Mouse (Mus musculus): ENCODE measurements around the gene Ttll2.
"Not testable (repeated sequence)": the region's sequence is repeated elsewhere in the genome, so short reads cannot be mapped to it uniquely, and the experiment has no call there.

Ttll2 gene

DNA sequence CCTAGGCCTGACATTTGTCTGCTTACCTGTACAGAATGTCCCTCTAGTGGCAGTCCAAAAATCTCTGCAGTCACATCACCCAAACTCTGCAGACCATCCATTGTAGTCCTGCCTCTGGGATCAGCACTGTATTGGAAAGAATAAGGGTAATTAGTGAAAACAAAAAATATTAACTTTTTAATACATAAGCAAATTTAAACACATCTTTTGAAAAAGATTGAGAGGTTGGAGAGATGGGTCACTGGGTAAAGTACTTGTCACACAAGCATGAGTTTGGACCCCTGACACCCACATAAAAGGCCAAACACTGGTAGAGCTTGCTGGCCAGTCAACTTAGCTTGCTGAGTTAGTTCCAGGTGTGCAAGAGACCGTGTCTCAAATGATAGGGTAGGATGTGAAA, at the start of gene Ttll2:
Ttll2 (minus strand) TSS at position 101 of the 400 bp plus-strand sequence.
- not testable (repeated sequence) for DNase-seq (ENCODE audit: low spot score)

DNA sequence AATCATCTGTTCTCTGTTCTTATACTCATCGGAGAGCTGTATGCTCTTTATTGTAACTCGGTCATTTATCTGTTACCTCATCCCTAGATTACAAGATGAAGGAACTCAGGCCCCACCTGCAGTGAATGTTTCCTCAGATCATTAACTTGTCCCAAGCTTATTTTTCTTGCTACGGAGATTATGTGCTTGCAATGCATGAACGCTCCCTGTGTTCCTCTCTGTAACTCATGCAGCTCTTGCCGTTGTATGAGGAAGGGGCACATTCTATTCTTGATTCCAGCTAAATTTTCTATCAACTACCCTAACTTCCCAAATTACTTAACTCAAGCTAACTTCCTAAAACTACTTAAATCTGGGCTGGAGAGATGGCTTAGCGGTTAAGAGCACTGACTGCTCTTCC, 47.3 kb upstream of the Ttll2 start:
- not testable (repeated sequence) for DNase-seq (ENCODE audit: low spot score)

DNA sequence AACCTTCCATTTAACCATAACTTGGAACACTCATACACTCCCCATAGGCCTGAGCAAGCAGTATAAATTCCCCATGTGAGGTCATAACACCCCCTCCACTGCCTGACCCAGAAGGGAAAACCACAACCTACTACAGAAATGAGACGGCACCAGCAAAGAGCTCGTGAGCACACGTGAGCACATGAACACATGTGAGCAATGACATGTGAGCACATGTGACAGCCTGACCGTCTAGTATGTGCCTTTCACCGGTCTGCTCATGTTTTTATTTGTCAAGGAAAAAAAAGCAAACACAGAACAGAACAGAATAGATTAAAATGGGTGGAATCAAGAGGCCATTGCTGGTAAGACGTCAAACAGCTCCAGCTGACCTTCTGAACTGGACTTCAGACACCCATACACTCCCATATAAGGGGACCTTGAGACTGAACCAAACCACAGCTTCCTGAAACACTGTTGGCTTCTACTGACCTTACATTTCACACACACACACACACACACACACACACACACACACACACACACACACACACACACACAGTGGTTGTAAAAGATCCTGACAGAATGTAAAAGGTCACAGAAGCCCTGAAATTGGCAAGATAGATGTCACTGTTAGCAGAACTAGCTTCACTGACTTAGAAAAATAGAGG, 45.8 kb upstream of the Ttll2 start:
- not testable (repeated sequence) for DNase-seq (ENCODE audit: low spot score)

DNA sequence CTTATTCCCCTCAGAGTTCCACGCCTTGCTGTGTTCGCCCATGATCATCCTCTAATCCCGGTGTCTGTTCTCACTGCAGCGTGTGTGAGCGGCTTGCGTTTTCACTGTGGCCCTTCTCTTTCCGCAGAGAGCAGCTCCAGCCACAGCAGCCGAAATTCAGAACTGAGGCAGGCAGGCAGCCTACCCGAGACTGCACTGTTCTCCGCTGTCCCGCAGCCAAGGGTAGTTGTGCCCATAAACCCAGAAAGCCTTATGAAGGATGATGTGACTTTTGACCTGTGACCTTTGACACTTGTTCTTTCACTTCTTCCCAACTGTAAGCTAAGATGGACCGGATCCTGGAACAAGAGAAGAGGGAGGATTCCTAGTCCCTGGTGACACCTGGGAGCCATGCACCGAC, 44.6 kb upstream of the Ttll2 start:
- DNase-seq (ENCODE audit: low spot score), result not testable (repeated sequence)

DNA sequence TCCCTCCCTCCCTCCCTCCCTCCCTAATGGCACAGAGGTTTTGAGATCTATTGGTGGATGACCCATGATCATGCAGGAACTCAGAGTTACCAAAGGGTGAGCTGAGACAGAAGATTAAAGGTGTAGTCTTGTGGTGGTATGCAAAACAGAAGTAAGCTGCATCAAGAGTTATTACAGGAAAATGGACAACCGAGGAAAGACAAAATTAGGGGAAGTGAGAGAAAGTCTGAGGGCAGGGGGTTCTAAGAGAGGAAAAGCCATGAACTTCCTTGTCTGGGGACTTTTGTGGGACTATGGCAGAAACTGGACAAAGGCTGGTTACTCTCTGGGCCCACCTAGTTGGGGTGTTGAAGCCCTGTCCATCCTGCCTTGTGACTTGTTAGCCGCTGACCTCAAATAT, 43.8 kb upstream of the Ttll2 start:
- not testable (repeated sequence) for DNase-seq (ENCODE audit: low spot score)

DNA sequence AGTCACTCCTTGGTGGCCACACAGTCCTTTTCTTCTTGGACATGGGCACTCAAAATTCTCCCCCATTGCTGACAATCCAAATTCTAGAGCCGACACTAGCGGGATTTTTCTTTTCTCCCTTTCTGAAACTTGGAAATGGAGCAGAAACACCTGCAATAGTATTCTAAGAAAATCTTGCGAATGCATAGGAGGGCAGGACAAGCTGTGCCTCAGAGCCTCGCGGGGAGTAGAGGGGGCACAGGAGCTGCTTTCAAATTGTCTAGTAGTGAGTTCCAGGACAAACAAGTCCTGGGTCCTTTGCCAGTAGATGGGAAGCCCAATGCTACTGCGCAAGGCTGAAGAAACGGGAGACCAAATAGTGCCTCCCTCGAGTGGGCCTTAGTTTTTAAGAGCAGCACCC, 43.2 kb upstream of the Ttll2 start:
- DNase-seq (ENCODE audit: low spot score), result not testable (repeated sequence)

DNA sequence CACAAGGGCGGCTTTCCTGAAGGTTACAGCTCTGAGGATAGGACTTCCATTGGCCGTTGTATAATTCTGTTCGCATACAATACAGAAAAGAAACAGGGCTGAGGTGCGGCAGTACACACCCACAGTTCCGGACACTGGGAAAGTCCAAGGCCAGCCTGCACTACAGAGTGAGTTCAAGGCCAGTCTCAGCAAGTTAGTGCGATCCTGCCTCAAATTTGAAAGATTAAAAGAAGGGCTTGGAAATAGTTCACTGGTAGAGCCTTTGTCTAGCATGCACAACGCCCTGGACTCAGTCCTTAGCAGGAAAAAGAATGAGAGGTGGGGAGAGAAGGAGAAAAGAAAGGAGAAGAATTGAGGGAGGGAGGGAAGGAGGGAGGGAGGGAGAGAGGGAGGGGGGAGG, 42.6 kb upstream of the Ttll2 start:
- DNase-seq (ENCODE audit: low spot score), result not testable (repeated sequence)

DNA sequence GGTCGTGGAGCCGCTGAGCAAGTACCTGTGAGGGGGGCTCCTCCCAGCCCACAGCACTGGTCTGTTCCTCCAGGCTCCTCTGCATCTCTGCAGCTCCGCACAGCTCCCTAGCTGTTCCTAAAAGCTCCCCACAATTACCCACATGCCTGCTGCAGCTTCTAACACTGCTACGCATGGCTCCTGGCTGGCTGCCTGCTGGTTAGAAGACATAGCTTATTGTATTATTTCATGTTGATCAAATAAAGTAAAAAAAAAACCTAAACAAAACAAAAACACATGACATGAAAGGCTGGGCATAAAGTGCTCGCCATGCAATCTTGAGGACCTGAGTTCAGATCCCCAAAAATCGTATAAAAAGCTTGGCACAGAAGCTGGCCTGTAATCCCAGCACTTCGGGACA, 37.4 kb upstream of the Ttll2 start:
- DNase-seq (ENCODE audit: low spot score), result not testable (repeated sequence)

DNA sequence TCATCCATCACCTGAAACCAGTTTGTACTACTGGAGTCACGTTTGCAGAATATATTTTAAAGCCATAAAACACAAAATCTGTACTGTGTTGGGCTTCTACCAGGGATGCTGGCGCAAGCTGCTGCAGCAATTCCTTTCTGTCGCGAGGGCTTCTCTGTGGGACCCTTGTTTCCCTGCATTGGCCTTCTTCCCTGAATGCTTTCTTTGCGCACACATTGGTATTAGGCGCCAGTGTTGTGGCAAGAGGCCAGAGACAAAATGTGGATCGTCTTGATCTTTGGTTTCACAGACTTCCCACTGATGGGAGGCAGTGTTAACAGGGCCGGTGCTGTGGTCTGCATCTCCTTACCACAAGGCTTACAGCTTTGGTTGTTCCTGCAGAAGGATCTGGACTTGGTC, 36.5 kb upstream of the Ttll2 start:
- DNase-seq (ENCODE audit: low spot score), result not testable (repeated sequence)

DNA sequence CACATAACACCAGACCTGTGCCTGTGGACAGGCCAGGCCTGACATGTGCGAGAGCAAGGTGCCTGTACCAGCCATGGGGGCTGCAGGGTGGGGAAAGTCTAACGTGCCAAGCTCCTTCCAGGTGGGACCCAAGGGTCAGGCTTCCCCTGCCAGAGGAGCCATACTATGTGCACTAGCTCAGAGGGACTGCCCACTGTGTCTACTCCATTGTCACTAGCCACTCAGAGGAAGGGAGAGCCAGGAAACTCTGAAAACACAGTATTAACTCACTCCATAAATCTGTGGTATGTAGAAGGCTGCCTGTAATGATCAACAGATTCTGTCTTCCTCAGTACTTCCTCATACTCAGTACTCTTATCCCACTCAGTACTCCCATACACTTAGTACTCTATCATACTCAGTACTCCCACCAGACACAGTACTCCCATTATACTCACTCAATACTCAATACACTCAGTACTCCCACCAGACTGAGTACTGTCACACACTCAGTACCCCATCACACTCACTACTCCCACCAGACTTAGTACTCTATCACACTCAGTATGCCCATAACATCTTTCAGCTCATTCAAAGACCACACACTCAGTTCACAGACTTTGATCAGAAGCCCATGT, 36.0 kb upstream of the Ttll2 start:
- not testable (repeated sequence) for DNase-seq (ENCODE audit: low spot score)

DNA sequence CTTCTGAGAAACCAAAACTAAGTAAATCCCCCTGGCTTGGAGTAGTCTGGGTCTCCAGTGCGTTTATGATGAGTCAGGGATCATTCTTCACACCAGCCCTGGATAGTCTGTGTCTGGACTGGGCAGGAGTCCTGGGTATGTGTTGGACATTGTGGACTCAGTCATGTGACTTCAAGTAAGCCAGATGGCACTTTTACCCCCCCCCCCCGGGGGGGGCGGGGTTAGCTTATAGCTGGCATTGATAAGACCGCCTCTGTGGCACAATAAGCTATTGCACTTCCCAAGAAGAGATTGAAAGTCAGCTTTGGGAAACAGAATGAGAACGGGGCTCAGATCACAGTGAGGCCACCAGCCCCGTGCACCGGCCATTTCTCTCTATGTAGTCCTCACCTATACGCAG, 33.5 kb upstream of the Ttll2 start:
- DNase-seq (ENCODE audit: low spot score), result not testable (repeated sequence)

DNA sequence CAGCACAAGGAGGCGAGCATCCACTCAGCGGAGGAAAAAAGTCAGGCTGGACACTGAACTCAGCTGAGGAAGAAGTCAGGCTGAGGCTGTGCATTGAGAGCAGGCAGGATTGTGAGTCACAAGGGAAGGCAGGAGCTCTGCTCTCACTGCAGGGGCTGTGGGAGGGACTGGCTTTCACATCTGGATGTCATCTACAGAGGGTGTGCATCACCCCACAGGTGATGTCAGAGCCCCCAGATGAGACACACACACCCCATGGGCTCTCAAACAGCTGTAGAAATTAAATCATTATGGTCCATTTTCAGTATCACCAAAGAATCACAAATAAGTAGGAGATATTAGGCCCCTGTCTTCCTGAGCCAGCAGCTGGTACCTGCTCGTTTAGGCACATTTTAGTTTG, 32.9 kb upstream of the Ttll2 start, which contains the start of gene Unc93a2:
Unc93a2 (minus strand) TSS at position 101 of the 400 bp plus-strand sequence.
- DNase-seq (ENCODE audit: low spot score), result not testable (repeated sequence)

DNA sequence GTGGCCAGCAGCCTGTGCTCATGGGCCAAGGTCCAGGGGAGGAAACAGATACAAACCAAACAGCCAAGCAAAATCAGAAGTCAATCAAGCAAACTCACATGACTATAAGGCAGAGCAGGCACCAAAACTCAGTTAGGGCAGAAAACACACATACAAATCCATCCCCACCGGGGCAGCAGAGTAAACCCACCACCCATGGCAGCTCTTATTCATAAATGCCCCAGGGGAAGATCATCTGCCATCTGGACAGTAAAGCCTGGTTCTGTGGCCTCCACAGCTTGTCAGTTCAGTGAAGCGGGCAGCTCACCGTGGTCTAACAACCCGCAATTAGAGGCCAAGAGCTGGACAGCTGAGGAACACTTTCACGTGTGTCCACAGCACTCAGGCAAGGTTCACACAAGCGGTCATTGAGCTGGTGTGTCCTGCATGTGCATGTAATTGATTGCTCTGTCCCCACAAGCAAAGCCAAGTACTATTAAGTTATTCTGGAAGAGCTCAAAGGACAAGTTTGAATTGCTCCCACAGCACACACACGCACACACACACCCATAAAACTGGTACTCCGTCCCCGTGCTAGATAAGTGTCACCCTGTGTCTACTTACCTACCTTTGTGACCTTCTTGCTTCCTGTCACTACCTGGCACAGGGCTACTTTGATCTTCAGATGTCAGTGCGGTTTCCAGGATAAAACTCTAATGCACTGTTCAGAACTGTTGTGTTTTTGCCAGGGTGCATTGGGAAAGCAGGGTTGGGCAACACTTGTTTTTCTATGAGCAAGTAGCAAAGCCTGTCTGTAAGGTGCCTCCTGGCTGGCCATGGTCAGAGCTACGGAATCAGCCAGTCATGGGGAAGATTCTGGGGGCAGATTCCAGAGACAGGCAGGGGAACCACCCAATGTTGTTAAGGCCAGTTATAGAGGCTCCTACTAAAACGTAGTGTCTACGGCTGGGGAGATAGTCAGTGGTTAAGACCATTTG, 31.0 kb upstream of the Ttll2 start:
- not testable (repeated sequence) for DNase-seq (ENCODE audit: low spot score)

DNA sequence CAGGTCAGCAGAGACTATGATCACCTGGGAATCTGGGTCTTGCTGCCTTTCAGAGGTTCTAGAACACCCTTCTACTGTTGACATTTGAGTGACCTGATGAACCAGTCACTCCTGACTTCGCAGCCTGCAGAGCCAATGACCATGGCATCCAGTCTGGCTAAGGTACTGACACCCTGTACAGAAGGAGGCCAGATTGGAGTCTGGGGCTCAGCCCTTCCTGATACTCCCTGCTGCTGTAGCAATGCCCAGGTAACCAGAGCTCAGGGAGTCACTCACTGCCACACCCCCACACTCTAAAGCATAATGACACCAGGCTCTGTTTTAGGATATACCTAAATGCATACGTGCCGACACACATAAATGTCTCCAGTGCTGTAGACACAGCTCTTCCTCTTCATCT, 30.2 kb upstream of the Ttll2 start:
- DNase-seq (ENCODE audit: low spot score), result not testable (repeated sequence)

DNA sequence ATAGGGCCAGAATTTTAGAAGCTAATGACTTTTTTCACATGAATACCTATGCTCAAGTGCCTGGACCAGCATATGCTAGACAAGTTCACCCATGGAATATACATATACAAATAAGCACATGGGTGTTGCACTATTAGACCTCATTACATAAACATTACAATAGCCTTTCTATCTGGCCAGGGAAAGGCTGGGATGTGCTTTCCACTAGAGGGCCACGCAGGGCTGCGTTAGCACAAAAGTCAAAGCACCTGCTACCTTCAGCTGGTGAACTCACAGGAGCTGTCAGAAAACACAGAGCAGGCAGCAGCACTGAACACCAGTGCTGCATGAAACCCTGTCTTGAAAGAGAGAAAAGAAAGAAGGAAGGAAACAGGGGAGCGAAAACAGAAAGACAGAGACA, 25.4 kb upstream of the Ttll2 start:
- not testable (repeated sequence) for DNase-seq (ENCODE audit: low spot score)

DNA sequence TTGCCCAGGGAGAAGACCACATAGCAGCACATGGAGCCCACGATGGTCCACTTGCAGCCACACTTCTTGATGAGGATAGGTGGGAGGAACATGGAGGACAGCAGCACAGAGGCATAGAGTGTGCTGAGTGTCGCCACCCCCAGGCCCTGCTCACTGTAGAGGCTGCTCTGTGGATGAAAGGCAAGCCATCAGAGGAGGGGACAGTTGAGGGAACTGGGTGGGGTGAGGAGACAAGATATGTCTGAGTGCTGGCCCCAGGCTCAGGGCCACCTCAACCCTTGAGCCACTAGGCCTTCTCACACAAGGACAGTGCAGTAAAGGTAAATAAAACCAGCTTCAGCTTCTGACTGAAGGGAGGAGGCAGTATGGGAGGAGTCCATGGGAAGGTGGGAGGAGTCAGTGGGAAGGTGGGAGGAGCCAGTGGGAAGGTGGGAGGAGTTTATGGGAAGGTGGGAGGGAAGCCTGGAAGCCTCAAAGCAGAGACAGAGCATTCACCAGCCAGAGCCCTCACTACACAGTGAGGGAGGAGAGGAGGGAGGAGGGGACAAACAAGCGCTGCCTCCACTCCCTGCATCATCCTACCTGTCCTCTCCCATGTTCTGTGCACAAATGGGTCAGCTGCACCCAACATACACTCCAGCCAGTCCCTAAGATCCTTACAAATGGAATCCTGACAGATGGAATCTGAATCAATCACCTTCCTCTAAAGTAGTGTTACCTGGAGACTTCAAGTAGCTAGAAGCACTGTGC, 24.6 kb upstream of the Ttll2 start:
- DNase-seq (ENCODE audit: low spot score), result not testable (repeated sequence)

DNA sequence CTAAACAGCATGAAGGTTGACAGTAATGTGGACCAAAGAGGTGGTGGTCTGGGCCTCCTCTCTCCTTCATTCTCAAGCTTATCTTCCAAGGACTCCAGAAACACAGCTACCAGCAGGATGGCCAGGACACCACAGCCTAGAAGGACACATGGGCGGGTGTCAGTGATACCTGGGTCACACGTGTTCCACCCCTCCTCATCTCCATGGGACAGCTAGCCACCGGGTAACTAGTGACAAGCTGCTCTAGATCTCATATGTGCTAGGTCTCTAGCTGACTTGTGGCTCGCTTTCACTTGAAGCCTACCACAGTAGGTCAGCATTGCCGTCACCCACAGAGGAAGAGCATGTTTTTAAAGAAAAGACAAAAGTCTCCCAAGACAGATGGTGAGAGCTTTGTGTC, 19.4 kb upstream of the Ttll2 start, which contains the start of gene Gm49630:
Gm49630 (minus strand) TSS at position 101 of the 400 bp plus-strand sequence.
- not testable (repeated sequence) for DNase-seq (ENCODE audit: low spot score)

DNA sequence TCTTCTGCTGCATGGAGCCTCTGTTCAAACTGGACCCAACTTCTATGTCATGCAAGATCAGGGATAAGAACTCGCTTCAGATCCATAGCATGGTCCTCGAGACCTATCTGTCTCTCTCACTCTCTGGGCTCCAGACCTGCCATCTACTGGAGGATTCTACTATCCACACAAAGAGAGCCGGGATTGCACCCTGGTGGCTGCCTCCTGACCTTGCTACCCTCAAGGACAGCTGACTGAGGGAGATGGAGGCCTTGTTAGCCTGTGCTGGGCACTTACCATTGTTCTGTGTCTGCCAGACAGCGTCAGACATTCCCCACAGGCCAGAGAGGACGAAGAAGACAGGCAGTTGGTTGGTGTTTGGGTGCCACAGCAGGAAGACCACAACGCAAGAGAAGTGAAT, 16.9 kb upstream of the Ttll2 start:
- DNase-seq (ENCODE audit: low spot score), result not testable (repeated sequence)

DNA sequence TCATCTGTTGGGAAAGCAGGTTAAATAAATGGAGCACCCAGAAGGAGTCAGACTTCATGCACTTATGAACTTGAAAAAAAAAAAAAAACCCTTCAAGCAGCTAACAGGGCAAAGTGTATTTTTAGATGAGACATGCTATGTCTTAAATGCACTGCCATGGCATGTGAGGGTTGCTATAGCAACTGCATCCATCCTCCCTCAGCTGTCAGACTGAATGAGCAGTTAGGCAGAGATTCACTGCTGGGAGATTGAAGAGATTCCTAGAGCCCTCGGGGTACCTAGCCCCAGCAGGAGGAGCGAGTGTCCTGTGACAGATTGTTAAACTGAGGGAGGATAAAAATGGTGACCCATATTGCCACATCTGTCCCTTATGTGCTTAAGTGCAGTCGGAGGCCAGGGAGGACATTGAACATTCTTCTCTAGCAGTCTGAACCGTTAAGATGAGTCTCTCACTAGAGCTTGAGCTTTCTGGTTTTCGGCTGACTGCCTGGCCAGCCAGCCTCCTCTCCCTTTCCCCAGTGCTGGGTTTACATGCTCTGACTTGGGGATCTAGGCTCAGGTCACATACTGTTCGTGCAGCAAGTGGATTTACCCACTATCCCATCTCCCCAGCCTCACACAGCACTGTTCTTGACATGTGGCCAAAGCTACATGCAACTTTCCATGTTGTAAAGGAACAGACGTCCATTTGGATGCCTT, 14.3 kb upstream of the Ttll2 start:
- not testable (repeated sequence) for DNase-seq (ENCODE audit: low spot score)

DNA sequence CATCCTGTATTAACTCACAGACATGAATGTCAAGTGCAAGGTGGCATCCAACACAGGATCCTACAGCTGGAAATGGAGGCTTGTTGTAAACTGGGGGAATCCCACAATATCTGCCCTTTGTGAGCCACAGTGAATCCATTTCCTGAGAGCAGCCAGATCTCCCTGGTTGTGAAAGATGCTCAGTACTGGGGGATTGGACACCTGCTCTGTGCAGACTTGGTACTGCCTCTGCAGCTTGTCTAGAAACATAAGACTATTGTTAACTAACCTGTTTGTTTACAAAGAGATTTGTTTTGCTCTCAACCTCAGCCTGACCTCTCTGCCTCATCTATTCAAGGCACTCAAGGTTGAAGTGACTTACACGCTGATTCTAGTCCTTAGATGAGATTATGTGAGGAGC, 13.8 kb upstream of the Ttll2 start:
- not testable (repeated sequence) for DNase-seq (ENCODE audit: low spot score)

DNA sequence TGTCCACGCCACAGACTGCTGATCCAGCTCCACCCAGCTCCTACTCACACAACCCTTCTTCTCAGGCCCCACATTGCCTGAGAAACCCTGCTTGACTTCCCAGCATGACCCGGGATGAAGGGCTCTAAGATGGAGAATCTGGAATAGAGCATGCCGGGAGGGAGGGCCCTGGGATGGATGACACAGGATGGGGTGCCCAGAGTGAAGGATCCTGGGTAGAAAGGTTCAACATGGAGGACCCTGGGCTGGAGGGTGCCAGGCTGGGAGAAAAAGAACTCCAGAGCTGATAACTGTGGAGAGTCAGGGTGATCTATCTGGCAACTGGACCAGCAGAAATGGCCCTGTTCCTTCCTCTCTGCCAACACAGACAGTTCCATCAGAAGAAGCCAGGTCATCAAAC, 13.1 kb upstream of the Ttll2 start:
- not testable (repeated sequence) for DNase-seq (ENCODE audit: low spot score)
